Mouse (Mus musculus): ENCODE data around the gene Metap2.

DNA sequence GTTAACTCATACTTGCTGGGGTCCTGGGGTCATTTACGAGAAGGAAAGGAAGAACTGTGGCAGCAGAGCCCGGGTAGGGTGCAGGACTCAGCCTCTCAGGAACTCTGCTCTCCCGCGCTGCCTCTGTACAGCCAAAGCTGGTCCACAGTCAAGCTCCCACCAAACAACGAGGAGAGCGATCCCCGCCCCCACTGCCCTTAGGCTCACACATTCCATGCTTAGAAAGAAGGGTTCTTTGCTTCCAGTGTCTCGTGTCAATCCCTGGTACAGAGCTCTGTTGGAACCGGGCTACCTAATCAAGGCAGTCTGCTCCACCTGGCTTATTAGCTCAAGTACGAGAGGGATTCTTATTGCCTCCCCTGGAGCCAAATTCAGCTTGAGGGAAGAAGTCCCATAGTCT, 10.5 kb upstream of the Metap2 start:
- no peak for TF ChIP-seq CTCF (IDR thresholded peaks at IDR 0.05)
- no peak for TF ChIP-seq EP300 (IDR thresholded peaks at IDR 0.05)
